Mouse (Mus musculus) Patski (cell line): ENCODE data around the gene Cdh23. TPM values are rescaled to one million over a fixed set of nuclear protein-coding genes. Genes with fewer than 3 reads are reported as not detected.

Experiments
- ATAC-seq: fragments of 100-300 bp; one replicate; pipeline ENCODE4 v1.8.0; 2021
- CTCF ChIA-PET: fragments of 350-600 bp; sonication (Branson Sonifier 250); formaldehyde crosslinking; loops from one replicate; lab custom pipeline; 2022; ENCODE audit warnings: inconsistent platforms; lab: Charles Lee
- POLR2A ChIA-PET: fragments of 350-600 bp; sonication (Branson Sonifier 250); formaldehyde crosslinking; loops from one replicate; lab custom pipeline; 2022; ENCODE audit warnings: antibody characterized with exemption, inconsistent platforms; lab: Charles Lee
- DNase-seq: peaks from one replicate; pipeline ENCODE4 v3.0.0-alpha.2; 2011; ENCODE audit warnings: low read depth, low spot score
- H3K27me3 ChIP-seq: fragments of 371-371 bp; one replicate; pipeline ENCODE4 v1.5.1; 2021
- CTCF ChIP-seq: fragments of 100-300 bp; IDR thresholded peaks from one replicate; pipeline ENCODE4 v1.5.1; 2021
- in situ Hi-C: fragments of 300-500 bp; cut with MboI; formaldehyde crosslinking; loops from 3 replicates; pipeline ENCODE4 v1.11.1; 2018; ENCODE audit warnings: low pct_unique_long_range_greater_than_20kb, mixed read lengths
- polyA plus RNA-seq: library from polyadenylated mRNA; unstranded; gene quantifications from one replicate; pipeline ENCODE4 v1.2.3, GENCODE M21; 2021

The Cdh23 gene
- polyA plus RNA-seq, 1 experiment from 2014 or later, result 0.19 TPM

- in situ Hi-C loops, result loop anchor here (25.0 kb wide), 1 partner anchor 420 kb away; no protein-coding TSS in a partner anchor
- H3K27me3 ChIP-seq, result peaks cover 14% of the 10 kb centered on the region
- ATAC-seq, result no peak
- no peak for TF ChIP-seq CTCF
- CTCF ChIA-PET, result no interaction called here
- POLR2A ChIA-PET, result no interaction called here
- DNase-seq, result no peak
These were observed 254.0 kb downstream of the Cdh23 start for GRCm38 (mm10) chr10:60442321-60442720.

GRCm38 (mm10) chr10:60432679-60433078 is 263.6 kb downstream of the Cdh23 start:
- peaks cover 48% of the 10 kb centered on the region for H3K27me3 ChIP-seq
- DNase-seq (no peak), ATAC-seq (no peak)
- ChIA-PET POLR2A (no interaction called here), CTCF (no interaction called here)
- TF ChIP-seq CTCF, result no peak
- in situ Hi-C loops, result loop anchor here (25.0 kb wide), 1 partner anchor 430 kb away; no protein-coding TSS in a partner anchor

- ChIA-PET CTCF (no interaction called here), POLR2A (no interaction called here)
- no peak for ATAC-seq
- no peak for DNase-seq
- H3K27me3 ChIP-seq, result peaks cover 54% of the 10 kb centered on the region
- in situ Hi-C loops, result loop anchor here (25.0 kb wide), 1 partner anchor 432 kb away; no protein-coding TSS in a partner anchor
- TF ChIP-seq CTCF, result no peak
These were observed 265.7 kb downstream of the Cdh23 start for GRCm38 (mm10) chr10:60430591-60430990.

- TF ChIP-seq CTCF, result no peak
- no peak for ATAC-seq
- H3K27me3 ChIP-seq, result peaks cover 51% of the 10 kb centered on the region
- no peak for DNase-seq
- ChIA-PET CTCF (no interaction called here), POLR2A (interaction anchor here (0.6 kb wide), 1 partner anchor 251 kb away, joined by 3 read pairs; no protein-coding TSS in a partner anchor)
- in situ Hi-C loops, result loop anchor here (25.0 kb wide), 1 partner anchor 432 kb away; no protein-coding TSS in a partner anchor
These were observed 266.3 kb downstream of the Cdh23 start for GRCm38 (mm10) chr10:60430001-60430400.

- no peak for TF ChIP-seq CTCF
- in situ Hi-C loops, result no loop called here
- DNase-seq (no peak), ATAC-seq (no peak)
- ChIA-PET POLR2A (no interaction called here), CTCF (interaction anchor here (1.0 kb wide), 1 partner anchor 118 kb away, joined by 4 read pairs; no protein-coding TSS in a partner anchor)
- peaks cover 11% of the 10 kb centered on the region for H3K27me3 ChIP-seq
These were observed 273.5 kb downstream of the Cdh23 start for GRCm38 (mm10) chr10:60422756-60423155.

- POLR2A ChIA-PET, result no interaction called here
- TF ChIP-seq CTCF, result no peak
- DNase-seq (no peak), ATAC-seq (no peak)
- peaks cover 4% of the 10 kb centered on the region for H3K27me3 ChIP-seq
- CTCF ChIA-PET, result interaction anchor here (1.2 to 1.8 kb wide), 2 partner anchors 26 to 71 kb away, joined by 3 to 4 read pairs; no protein-coding TSS in a partner anchor
- in situ Hi-C loops, result no loop called here
These were observed 276.7 kb downstream of the Cdh23 start for GRCm38 (mm10) chr10:60419624-60420023.

GRCm38 (mm10) chr10:60418137-60418536 is 278.2 kb downstream of the Cdh23 start:
- in situ Hi-C loops, result no loop called here
- ChIA-PET POLR2A (no interaction called here), CTCF (interaction anchor here (1.1 to 1.8 kb wide), 3 partner anchors 70 to 277 kb away, joined by 3 to 4 read pairs (median 3); no protein-coding TSS in a partner anchor)
- peaks cover 4% of the 10 kb centered on the region for H3K27me3 ChIP-seq
- TF ChIP-seq CTCF, result no peak
- DNase-seq, result no peak
- ATAC-seq, result no peak

- DNase-seq (peak; percentile 30), ATAC-seq (no peak)
- TF ChIP-seq CTCF, result no peak
- POLR2A ChIA-PET, result interaction anchor here (0.7 kb wide), 1 partner anchor 338 kb away, joined by 3 read pairs; no protein-coding TSS in a partner anchor
- CTCF ChIA-PET, result interaction anchor here (0.6 to 1.1 kb wide), 4 partner anchors 72 to 287 kb away, joined by 3 read pairs; no protein-coding TSS in a partner anchor
- no peaks in the 10 kb centered on the region for H3K27me3 ChIP-seq
- in situ Hi-C loops, result no loop called here
These were observed 279.2 kb downstream of the Cdh23 start for GRCm38 (mm10) chr10:60417041-60417440.

GRCm38 (mm10) chr10:60413756-60414155 is 282.5 kb downstream of the Cdh23 start:
- CTCF ChIA-PET, result interaction anchor here (0.6 kb wide), 1 partner anchor 346 kb away, joined by 3 read pairs; no protein-coding TSS in a partner anchor
- ATAC-seq (no peak), DNase-seq (no peak)
- POLR2A ChIA-PET, result no interaction called here
- TF ChIP-seq CTCF, result no peak
- in situ Hi-C loops, result loop anchor here (5.0 kb wide), 3 partner anchors 106 to 339 kb away; partner anchors contain the start of genes Cdh23 and Slc29a3
- peaks cover 6% of the 10 kb centered on the region for H3K27me3 ChIP-seq

- ATAC-seq, result no peak
- no peak for DNase-seq
- POLR2A ChIA-PET, result interaction anchor here (0.9 kb wide), 1 partner anchor 103 kb away, joined by 3 read pairs; no protein-coding TSS in a partner anchor
- in situ Hi-C loops, result loop anchor here (5.0 kb wide), 3 partner anchors 104 to 341 kb away; partner anchors contain the start of genes Cdh23 and Slc29a3
- H3K27me3 ChIP-seq, result peaks cover 6% of the 10 kb centered on the region
- CTCF ChIA-PET, result interaction anchor here (0.6 to 1.1 kb wide), 2 partner anchors 95 to 106 kb away, joined by 3 to 6 read pairs; no protein-coding TSS in a partner anchor
- TF ChIP-seq CTCF, result no peak
These were observed 284.5 kb downstream of the Cdh23 start for GRCm38 (mm10) chr10:60411794-60412193.

GRCm38 (mm10) chr10:60407831-60408230 is 288.5 kb downstream of the Cdh23 start:
- ChIA-PET CTCF (interaction anchor here (0.7 to 1.8 kb wide), 5 partner anchors 13 to 111 kb away, joined by 3 to 5 read pairs (median 3); no protein-coding TSS in a partner anchor), POLR2A (interaction anchor here (0.6 kb wide), 2 partner anchors 123 to 146 kb away, joined by 3 read pairs; no protein-coding TSS in a partner anchor)
- ATAC-seq (no peak), DNase-seq (no peak)
- no peak for TF ChIP-seq CTCF
- peaks cover 9% of the 10 kb centered on the region for H3K27me3 ChIP-seq
- in situ Hi-C loops, result no loop called here
